Mouse (Mus musculus) gastrocnemius, postnatal 10 days (tissue): ENCODE measurements around the gene Cdca7. TPM values are rescaled to one million over a fixed set of nuclear protein-coding genes. Genes with fewer than 3 reads are reported as not detected.

Experiments
- DNase-seq: peaks from one replicate; pipeline ENCODE4 v3.0.0; 2021; ENCODE audit warnings: mixed read lengths
- long read RNA-seq, 2 experiments: library from polyadenylated mRNA; stranded (forward); transcript quantifications; one replicate each; pipeline ENCODE4 v2.0.0; 2021
- total RNA-seq, 2 experiments: library from RNA; stranded (reverse); gene quantifications; 2 replicates each; pipeline ENCODE4 v1.2.3; 2021

The Cdca7 gene
- 1 to 10 TPM; 5.0 to 7.1 TPM for total RNA-seq
- long read RNA-seq, experiment 1, transcript Cdca7-201 (9 exons, 2,424 nt), result major isoform, 15 of 19 reads
- long read RNA-seq, experiment 1, partial matches to known transcripts, result 0 of 19 reads
- long read RNA-seq, experiment 1, other reads (novel, unspliced or antisense), result 4 of 19 reads
- long read RNA-seq, experiment 2, transcript Cdca7-201 (9 exons, 2,424 nt), result major isoform, 6 of 8 reads
- long read RNA-seq, experiment 2, partial matches to known transcripts, result 0 of 8 reads
- long read RNA-seq, experiment 2, other reads (novel, unspliced or antisense), result 2 of 8 reads

DNA sequence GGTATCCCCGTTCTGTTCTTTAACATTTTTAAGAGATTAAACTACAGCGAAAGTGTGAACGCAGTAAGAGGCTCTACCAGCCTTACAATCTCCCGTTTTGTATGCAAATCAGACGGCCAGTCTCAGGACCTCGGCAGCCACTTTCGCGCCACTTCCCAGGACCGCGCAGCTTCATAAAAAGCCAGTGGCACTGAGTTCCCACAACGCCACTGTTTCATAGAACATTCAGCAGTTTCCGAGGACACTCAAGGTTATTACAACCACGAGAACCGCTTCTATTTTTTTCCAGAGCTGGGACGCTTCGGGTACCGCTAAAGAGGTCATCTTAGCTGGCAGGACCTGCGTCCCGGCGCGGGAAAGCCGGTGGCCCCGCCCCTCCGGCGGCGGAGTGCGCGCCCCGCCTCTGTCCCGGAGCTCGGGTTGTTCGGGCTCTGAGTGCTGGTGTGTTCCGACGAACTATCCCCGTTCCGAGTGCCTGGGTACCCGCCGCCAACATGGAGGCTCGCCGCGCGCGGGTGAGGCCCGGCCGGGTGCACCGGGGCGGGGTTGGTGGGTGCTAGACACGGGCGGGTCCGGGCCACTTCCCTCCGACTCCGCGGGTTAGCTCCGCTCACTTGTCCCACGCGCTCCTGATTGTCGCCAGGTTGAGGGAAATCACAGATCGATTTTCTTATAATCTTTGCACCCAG is at the start of gene Cdca7:
TSS of gene Cdca7 (plus strand) at position 363 of the 689 bp plus-strand sequence.
- DNase-seq, result peak; percentile 65

- no peak for DNase-seq
Observed at GRCm38 (mm10) chr2:72426776-72427175, 49.2 kb upstream of the Cdca7 start.

- no peak for DNase-seq
Observed at GRCm38 (mm10) chr2:72427288-72427687, 48.7 kb upstream of the Cdca7 start.

GRCm38 (mm10) chr2:72438941-72439533 is 36.9 kb upstream of the Cdca7 start:
- no peak for DNase-seq

DNA sequence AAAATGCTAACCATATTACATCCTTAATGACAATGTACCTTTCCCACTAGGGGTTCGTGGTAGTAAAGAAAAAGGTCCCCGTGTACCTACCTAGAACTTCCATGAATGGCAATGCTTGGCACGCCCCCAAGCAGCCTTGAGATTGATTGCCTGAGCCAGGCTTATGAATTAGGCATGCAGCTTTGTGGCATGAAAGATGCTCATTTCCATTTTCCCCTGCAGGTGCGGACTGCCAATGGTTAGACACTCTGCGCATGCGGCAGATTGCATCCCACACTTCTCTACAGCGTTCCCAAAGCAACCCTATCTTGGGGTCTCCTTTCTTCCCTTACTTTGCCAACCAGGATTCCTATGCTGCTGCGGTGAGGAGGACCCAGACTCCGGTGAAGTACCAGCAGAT is 34.9 kb upstream of the Cdca7 start:
- DNase-seq, result no peak

DNA sequence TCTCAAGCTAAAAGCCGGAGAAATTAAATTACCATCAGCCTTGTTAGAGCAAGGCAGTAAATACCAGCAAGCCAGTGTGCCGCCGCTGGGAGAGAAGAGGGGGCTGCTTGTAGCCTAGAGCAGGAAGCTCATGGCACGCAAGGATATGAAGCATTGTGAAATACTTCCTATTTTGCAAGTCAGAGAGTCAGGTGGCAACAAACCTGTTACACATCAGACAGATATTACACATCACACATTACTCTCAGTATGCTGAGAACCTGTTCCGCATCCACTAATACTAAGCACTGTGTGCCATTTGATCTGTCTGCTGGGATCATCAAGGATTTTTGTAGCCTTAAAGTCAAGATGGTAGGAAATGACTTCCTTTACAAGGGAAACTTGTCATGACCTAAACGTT is 33.1 kb upstream of the Cdca7 start:
- DNase-seq, result no peak

DNA sequence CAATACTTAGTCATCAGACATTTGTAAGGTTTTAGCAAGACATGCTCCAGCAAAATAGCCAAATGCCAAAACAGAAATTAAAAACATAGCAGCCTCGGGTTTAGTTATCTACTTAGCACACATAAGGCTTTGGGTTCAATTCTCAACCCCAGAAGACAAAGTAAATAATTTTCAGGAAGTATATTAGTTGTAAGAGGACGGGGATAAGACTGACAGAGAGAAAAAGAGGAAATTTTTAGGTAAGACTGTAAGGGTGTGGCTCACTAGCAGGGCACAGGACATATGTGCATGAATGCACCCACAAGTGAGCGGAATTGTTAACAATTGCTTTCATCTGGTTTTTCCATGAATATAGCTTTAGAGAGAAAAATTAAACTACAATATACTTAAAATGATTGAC is 32.0 kb upstream of the Cdca7 start:
- no peak for DNase-seq

GRCm38 (mm10) chr2:72446106-72446505 is 29.9 kb upstream of the Cdca7 start:
- no peak for DNase-seq

DNA sequence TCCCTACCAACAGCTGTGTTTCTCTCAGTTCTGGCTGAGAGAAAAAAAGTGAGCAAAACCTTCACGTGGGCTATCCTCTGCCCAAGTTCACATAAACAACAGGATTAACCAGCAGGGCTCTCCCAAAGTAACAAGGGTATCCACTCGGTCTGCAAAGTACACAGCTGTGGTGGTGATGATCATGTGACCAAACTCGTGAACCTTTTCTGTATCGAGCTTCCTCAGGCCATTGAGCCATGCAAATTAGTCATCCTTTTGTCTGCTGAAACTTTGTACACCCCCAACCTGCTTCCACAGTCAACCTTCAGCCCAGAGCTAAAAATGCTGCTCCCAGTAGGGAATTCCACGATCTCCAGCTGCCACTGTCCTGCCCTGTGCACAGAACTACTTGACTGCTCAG is 29.3 kb upstream of the Cdca7 start:
- no peak for DNase-seq

- no peak for DNase-seq
Observed at GRCm38 (mm10) chr2:72453563-72453962, 22.4 kb upstream of the Cdca7 start.

DNA sequence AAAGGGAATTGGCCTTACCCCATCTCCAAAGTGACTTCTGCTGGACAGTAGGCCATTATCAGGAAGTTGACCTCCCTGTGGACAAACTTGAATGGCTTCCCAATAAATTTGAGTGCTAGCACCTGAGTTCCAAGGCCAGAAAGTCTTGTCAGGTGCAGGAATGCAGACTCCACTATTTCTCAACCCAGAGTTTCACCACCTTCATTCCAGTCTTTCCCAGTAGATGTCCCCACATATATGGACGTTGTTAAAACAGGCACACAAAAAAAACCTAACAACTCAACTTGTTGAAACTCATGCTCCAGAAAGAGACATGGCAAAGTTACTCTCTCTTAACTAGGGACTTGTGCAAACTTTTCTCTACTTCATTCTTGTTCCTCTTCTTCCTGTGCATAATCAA is 19.8 kb upstream of the Cdca7 start:
- DNase-seq, result no peak

- DNase-seq, result no peak
Observed at GRCm38 (mm10) chr2:72464376-72465014, 11.5 kb upstream of the Cdca7 start.

DNA sequence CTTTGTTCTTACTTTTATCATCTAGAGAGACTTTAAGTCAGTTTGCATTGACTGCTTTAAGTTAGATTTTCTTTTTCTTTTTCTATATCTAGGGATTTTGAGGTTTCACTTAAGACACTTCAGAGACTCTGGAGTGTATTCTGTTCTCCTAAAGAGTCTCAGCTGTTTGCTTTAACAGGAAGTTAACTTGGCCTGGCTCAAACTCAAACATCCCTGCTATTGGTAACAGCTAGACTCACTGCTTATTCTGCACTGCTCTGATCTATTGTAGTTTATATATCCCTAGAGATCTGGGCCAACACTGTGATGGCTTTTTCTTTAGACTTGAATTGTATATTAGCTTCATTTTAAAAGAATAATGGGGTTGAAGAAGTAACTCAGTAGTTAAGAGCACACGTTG is 8.4 kb upstream of the Cdca7 start:
- DNase-seq, result no peak

GRCm38 (mm10) chr2:72471415-72472070 is 4.4 kb upstream of the Cdca7 start:
- no peak for DNase-seq

GRCm38 (mm10) chr2:72474531-72475287 is 1.2 kb upstream of the Cdca7 start:
- no peak for DNase-seq

- DNase-seq, result no peak
Observed at GRCm38 (mm10) chr2:72475423-72475796, 549 bp upstream of the Cdca7 start.

DNA sequence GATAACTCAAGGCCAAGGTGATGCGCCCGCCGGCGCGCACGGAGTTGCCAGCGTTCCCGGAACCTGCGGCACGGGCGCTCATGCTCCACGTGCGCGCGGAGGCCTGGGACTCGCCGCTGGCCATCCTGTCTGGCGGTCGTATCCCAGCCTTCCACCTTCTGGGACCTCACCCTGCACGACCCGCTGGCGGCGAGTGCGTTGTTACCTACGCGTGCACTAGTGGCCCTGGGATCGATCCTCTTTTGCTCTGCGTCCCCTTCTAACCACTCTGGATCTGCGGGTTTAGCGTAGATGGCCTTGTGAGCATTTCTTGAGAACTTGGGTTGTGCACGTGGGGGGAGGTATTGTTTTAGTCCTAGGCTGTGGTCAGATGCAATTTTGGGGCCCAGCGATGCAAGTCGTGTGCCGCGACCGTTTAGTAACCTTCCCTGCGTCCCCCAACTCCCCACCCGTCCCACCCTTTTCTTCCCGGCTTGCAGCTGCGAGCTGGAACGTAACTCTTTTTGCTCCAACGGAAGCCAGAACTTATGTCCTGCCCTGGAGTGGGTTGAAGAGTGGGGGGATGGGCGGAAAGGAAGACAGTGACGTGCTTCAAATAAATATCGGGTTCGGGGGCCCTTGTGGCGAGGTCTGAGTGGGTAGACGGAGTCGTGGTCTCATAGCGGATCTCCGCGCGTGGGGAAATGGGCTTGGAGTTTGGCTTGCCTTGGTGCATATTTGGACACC is 690 bp downstream of the Cdca7 start:
- peak; percentile 40 for DNase-seq

- DNase-seq, result no peak
Observed at GRCm38 (mm10) chr2:72477221-72477620, 1.3 kb downstream of the Cdca7 start.

- DNase-seq, result no peak
Observed at GRCm38 (mm10) chr2:72478176-72478575, 2.2 kb downstream of the Cdca7 start.

DNA sequence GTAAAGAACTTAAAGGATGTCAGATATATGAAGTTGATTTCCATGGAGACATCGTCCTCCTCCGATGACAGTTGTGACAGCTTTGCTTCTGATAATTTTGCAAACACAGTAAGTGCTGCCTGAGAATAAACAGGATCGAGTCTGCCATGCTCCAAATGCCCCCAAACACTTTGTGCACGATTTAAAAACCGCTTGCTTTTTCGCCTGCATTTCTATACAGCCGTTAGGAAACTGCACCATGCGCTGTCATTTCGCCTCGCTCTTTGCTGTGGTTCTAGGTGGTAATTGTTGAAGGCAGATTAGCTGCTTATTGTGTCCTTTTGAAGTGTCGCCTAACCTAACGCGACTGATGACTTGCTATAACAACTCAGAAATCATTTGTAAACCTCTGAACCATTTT is 3.0 kb downstream of the Cdca7 start:
- no peak for DNase-seq

DNA sequence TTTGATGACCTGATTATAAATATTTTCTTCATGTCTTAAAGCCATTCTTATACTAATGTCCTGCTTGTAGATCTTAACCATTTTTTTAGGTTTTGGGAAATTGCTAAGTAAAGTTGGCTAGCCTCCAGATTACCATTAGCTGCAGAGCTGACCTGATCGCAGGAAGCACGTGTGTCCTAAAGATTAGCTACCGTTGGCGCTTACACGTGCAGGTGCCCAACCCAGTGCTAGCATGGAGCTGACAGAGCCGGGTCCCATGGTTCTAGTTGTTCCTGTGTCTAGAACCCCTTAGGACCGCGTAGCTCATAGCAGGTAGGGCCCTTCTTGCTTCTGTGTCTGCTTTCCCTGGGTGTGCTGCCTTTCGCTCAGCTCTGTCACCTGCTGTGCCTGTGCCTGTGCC is 3.9 kb downstream of the Cdca7 start:
- DNase-seq, result no peak
